Mouse (Mus musculus): ENCODE measurements around the gene Yipf4. TPM values are rescaled to one million over a fixed set of nuclear protein-coding genes. Genes with fewer than 3 reads are reported as not detected.
"Not testable (repeated sequence)": the region's sequence is repeated elsewhere in the genome, so short reads cannot be mapped to it uniquely, and the experiment has no call there.

The Yipf4 gene
- polyA plus RNA-seq, 1 experiment from 2014 or later, result 59.5 TPM

GRCm38 (mm10) chr17:74456825-74457224 lies 32.5 kb upstream of the Yipf4 start:
- no peak overlapping the region for H3K4me3 ChIP-seq (ENCODE audit: low read depth, low read length)
- no peaks in the 10 kb centered on the region for H3K9me3 ChIP-seq (ENCODE audit: low read length)
- H3K27me3 ChIP-seq (ENCODE audit: insufficient read depth, low read length), result no peaks in the 10 kb centered on the region
- WGBS (ENCODE audit: insufficient replicate concordance), result 89% methylated on average over 5 of the region's 5 CpGs
- no peaks in the 10 kb centered on the region for H3K36me3 ChIP-seq (replicated peaks; ENCODE audit: insufficient read depth, low read length)
- H3K27ac ChIP-seq (ENCODE audit: low read depth), result no peak overlapping the region
- no peak overlapping the region for H3K9ac ChIP-seq (replicated peaks)
- ATAC-seq (no peak), DNase-seq (no peak)
- 0 out of 2 replicates have a peak, but pooled peaks cover 4% of the 10 kb centered on the region for H3K4me1 ChIP-seq (ENCODE audit: insufficient read depth)
- TF ChIP-seq CTCF (IDR thresholded peaks at IDR 0.05; ENCODE audit: low read depth), result no peak
- TF ChIP-seq EP300 (IDR thresholded peaks at IDR 0.05; ENCODE audit: low read depth), result no peak
- no peak overlapping the region for H3K4me2 ChIP-seq (ENCODE audit: low read depth, low read length)

- H3K4me3 ChIP-seq (ENCODE audit: low read depth, low read length), result peak overlapping the region; percentile 31
- peak overlapping the region; percentile 42; the same call in 1 of the 2 replicates for H3K4me2 ChIP-seq (ENCODE audit: low read depth, low read length)
- ATAC-seq, result no peak
Observed at GRCm38 (mm10) chr17:74457972-74458677, 31.2 kb upstream of the Yipf4 start.

GRCm38 (mm10) chr17:74458711-74459408 lies 30.4 kb upstream of the Yipf4 start, which contains the start of gene Nlrc4:
Nlrc4 (minus strand) TSS chr17:74459142.
- Histone ChIP-seq H3K36me3 (replicated peaks; ENCODE audit: insufficient read depth, low read length) (no peaks in the 10 kb centered on the region), H3K9ac (replicated peaks) (no peak within 1 kb of the TSS), H3K27me3 (ENCODE audit: insufficient read depth, low read length) (no peaks in the 10 kb centered on the region), H3K9me3 (ENCODE audit: low read length) (no peaks in the 10 kb centered on the region), H3K4me3 (ENCODE audit: low read depth, low read length) (peak within 1 kb of the TSS; percentile 31), H3K27ac (ENCODE audit: low read depth) (peak within 1 kb of the TSS; percentile 64), H3K4me1 (ENCODE audit: insufficient read depth) (0 out of 2 replicates have a peak, but pooled peaks cover 4% of the 10 kb centered on the region), H3K4me2 (ENCODE audit: low read depth, low read length) (peak within 1 kb of the TSS; percentile 42; the same call in 1 of the 2 replicates)
- ATAC-seq (no peak), DNase-seq (no peak)
- WGBS (ENCODE audit: insufficient replicate concordance), result 42% methylated on average over 8 of the region's 8 CpGs
- TF ChIP-seq EP300 (IDR thresholded peaks at IDR 0.05; ENCODE audit: low read depth) (no peak), CTCF (IDR thresholded peaks at IDR 0.05; ENCODE audit: low read depth) (no peak)

More at GRCm38 (mm10) chr17:74457972-74458677, 31.2 kb upstream of the Yipf4 start:
- WGBS (ENCODE audit: insufficient replicate concordance), result 58% methylated on average over 10 of the region's 10 CpGs
- Histone ChIP-seq H3K27ac (ENCODE audit: low read depth) (peak overlapping the region; percentile 64), H3K9ac (replicated peaks) (no peak overlapping the region), H3K36me3 (replicated peaks; ENCODE audit: insufficient read depth, low read length) (no peaks in the 10 kb centered on the region), H3K4me1 (ENCODE audit: insufficient read depth) (0 out of 2 replicates have a peak, but pooled peaks cover 4% of the 10 kb centered on the region), H3K9me3 (ENCODE audit: low read length) (no peaks in the 10 kb centered on the region), H3K27me3 (ENCODE audit: insufficient read depth, low read length) (no peaks in the 10 kb centered on the region)
- TF ChIP-seq CTCF (IDR thresholded peaks at IDR 0.05; ENCODE audit: low read depth) (no peak), EP300 (IDR thresholded peaks at IDR 0.05; ENCODE audit: low read depth) (no peak)
- no peak for DNase-seq

GRCm38 (mm10) chr17:74463510-74463909 lies 25.8 kb upstream of the Yipf4 start:
- no peaks in the 10 kb centered on the region for H3K4me1 ChIP-seq (ENCODE audit: insufficient read depth)
- H3K4me3 ChIP-seq (ENCODE audit: low read depth, low read length), result no peak overlapping the region
- ATAC-seq (no peak), DNase-seq (no peak)
- no peak overlapping the region for H3K4me2 ChIP-seq (ENCODE audit: low read depth, low read length)
- H3K27ac ChIP-seq (ENCODE audit: low read depth), result no peak overlapping the region
- no peaks in the 10 kb centered on the region for H3K9me3 ChIP-seq (ENCODE audit: low read length)
- H3K9ac ChIP-seq (replicated peaks), result no peak overlapping the region
- no peak for TF ChIP-seq CTCF (IDR thresholded peaks at IDR 0.05; ENCODE audit: low read depth)
- TF ChIP-seq EP300 (IDR thresholded peaks at IDR 0.05; ENCODE audit: low read depth), result no peak
- H3K36me3 ChIP-seq (replicated peaks; ENCODE audit: insufficient read depth, low read length), result no peaks in the 10 kb centered on the region
- no peaks in the 10 kb centered on the region for H3K27me3 ChIP-seq (ENCODE audit: insufficient read depth, low read length)

GRCm38 (mm10) chr17:74467981-74468380 lies 21.3 kb upstream of the Yipf4 start:
- WGBS (ENCODE audit: insufficient replicate concordance), result 72% methylated on average over 2 of the region's 2 CpGs
- not testable (repeated sequence) for H3K4me2 ChIP-seq (ENCODE audit: low read depth, low read length); H3K4me1 ChIP-seq (ENCODE audit: insufficient read depth); H3K9ac ChIP-seq (replicated peaks); H3K4me3 ChIP-seq (ENCODE audit: low read depth, low read length); H3K27me3 ChIP-seq (ENCODE audit: insufficient read depth, low read length); H3K27ac ChIP-seq (ENCODE audit: low read depth); DNase-seq; H3K36me3 ChIP-seq (replicated peaks; ENCODE audit: insufficient read depth, low read length); H3K9me3 ChIP-seq (ENCODE audit: low read length); ATAC-seq

GRCm38 (mm10) chr17:74470133-74470532 lies 19.2 kb upstream of the Yipf4 start:
- WGBS (ENCODE audit: insufficient replicate concordance), result 73% methylated on average over 6 of the region's 6 CpGs
- H3K9ac ChIP-seq (replicated peaks); H3K36me3 ChIP-seq (replicated peaks; ENCODE audit: insufficient read depth, low read length); ATAC-seq; H3K27ac ChIP-seq (ENCODE audit: low read depth); H3K4me2 ChIP-seq (ENCODE audit: low read depth, low read length); H3K27me3 ChIP-seq (ENCODE audit: insufficient read depth, low read length); H3K4me3 ChIP-seq (ENCODE audit: low read depth, low read length); DNase-seq; H3K4me1 ChIP-seq (ENCODE audit: insufficient read depth); H3K9me3 ChIP-seq (ENCODE audit: low read length): not testable (repeated sequence)

All from liver, postnatal 0 days (tissue).